Mouse (Mus musculus): ENCODE data around the gene Sqor. TPM values are rescaled to one million over a fixed set of nuclear protein-coding genes. Genes with fewer than 3 reads are reported as not detected.

The Sqor gene
- polyA plus RNA-seq (2014; fragmentation: Nextera tagmentation; extraction: Ambion mirVana): 3.0 and 4.1 TPM in 2 replicates

DNA sequence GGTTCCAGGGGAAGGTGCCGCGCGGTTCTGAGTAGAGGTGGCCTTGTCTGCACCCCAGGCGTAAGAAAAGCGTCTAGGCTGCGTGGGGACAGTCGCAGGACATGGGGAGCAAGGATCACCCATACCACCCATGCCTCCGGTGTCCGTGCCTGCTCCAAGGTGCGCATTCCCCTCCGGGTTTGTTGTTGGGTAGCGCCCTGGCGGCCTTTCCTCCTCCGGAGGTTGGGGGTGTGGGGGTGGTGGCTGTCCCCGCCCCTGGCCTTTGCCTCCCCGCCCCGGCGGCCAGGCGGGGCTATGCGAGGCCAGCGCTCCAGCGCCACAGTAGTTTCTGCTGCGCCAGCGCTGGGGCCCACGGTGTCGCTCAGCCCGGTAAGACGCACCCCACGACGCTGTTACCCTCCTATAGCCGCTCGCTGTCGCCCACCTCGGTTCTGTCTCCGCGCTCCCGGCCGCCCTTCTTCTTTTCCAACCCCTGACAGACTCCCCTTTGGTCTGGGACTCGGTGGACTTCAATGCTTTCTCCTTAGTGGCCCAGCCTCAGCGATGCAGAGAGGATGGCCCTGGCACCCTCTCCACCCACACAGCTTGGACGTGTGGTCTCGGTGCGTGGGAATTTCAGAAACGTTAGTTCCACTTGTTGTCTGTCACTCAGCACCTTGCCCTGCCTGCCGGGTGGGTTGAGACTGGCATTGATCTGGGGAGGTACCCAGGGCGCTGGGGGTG, at the start of gene Sqor:
Gene Sqor (plus strand): TSS at position 167 of the 723 bp plus-strand sequence.
- peak; percentile 76 for ATAC-seq (replicated peaks; ENCODE audit: insufficient number of reproducible peaks, low FRiP score, low TSS enrichment)
- under 1% methylated on average over 46 of the region's 46 CpGs for WGBS (ENCODE audit: insufficient replicate concordance)
- Histone ChIP-seq H3K9ac (ENCODE audit: low read depth, low read length) (peak within 1 kb of the TSS; percentile 65), H3K27ac (ENCODE audit: low read depth, low read length) (no peak within 1 kb of the TSS), H3K4me1 (ENCODE audit: control insufficient read depth, insufficient read depth, low read length) (no peaks in the 10 kb centered on the region), H3K4me2 (peak within 1 kb of the TSS; percentile 87), H3K27me3 (ENCODE audit: control insufficient read depth, insufficient read depth, low read length) (peaks cover 9% of the 10 kb centered on the region), H3K9me3 (replicated peaks; ENCODE audit: control insufficient read depth, low read length) (no peaks in the 10 kb centered on the region), H3K36me3 (ENCODE audit: control insufficient read depth, insufficient read depth, low read length) (no peaks in the 10 kb centered on the region), H3K4me3 (ENCODE audit: low read depth, low read length) (peak within 1 kb of the TSS; percentile 51)

GRCm38 (mm10) chr2:122716301-122716842, 48.7 kb upstream of the Sqor start:
- no peak overlapping the region for H3K9ac ChIP-seq (ENCODE audit: low read depth, low read length)
- no peaks in the 10 kb centered on the region for H3K9me3 ChIP-seq (replicated peaks; ENCODE audit: control insufficient read depth, low read length)
- no peaks in the 10 kb centered on the region for H3K27me3 ChIP-seq (ENCODE audit: control insufficient read depth, insufficient read depth, low read length)
- no peak overlapping the region for H3K4me2 ChIP-seq
- H3K27ac ChIP-seq (ENCODE audit: low read depth, low read length): no peak overlapping the region
- no peaks in the 10 kb centered on the region for H3K36me3 ChIP-seq (ENCODE audit: control insufficient read depth, insufficient read depth, low read length)
- no peak for ATAC-seq (replicated peaks; ENCODE audit: insufficient number of reproducible peaks, low FRiP score, low TSS enrichment)
- WGBS (ENCODE audit: insufficient replicate concordance): 62% methylated on average over 3 of the region's 3 CpGs
- no peaks in the 10 kb centered on the region for H3K4me1 ChIP-seq (ENCODE audit: control insufficient read depth, insufficient read depth, low read length)
- no peak overlapping the region for H3K4me3 ChIP-seq (ENCODE audit: low read depth, low read length)

GRCm38 (mm10) chr2:122719232-122719631, 45.8 kb upstream of the Sqor start:
- H3K4me3 ChIP-seq (ENCODE audit: low read depth, low read length): no peak overlapping the region
- ATAC-seq (replicated peaks; ENCODE audit: insufficient number of reproducible peaks, low FRiP score, low TSS enrichment): no peak
- H3K4me2 ChIP-seq: no peak overlapping the region
- no peak overlapping the region for H3K9ac ChIP-seq (ENCODE audit: low read depth, low read length)
- no peaks in the 10 kb centered on the region for H3K27me3 ChIP-seq (ENCODE audit: control insufficient read depth, insufficient read depth, low read length)
- H3K36me3 ChIP-seq (ENCODE audit: control insufficient read depth, insufficient read depth, low read length): no peaks in the 10 kb centered on the region
- H3K4me1 ChIP-seq (ENCODE audit: control insufficient read depth, insufficient read depth, low read length): no peaks in the 10 kb centered on the region
- H3K9me3 ChIP-seq (replicated peaks; ENCODE audit: control insufficient read depth, low read length): no peaks in the 10 kb centered on the region
- WGBS (ENCODE audit: insufficient replicate concordance): 59% methylated on average over 1 of the region's 1 CpGs
- no peak overlapping the region for H3K27ac ChIP-seq (ENCODE audit: low read depth, low read length)

GRCm38 (mm10) chr2:122720564-122720963, 44.5 kb upstream of the Sqor start:
- no peaks in the 10 kb centered on the region for H3K9me3 ChIP-seq (replicated peaks; ENCODE audit: control insufficient read depth, low read length)
- no peak overlapping the region for H3K4me2 ChIP-seq
- H3K4me1 ChIP-seq (ENCODE audit: control insufficient read depth, insufficient read depth, low read length): no peaks in the 10 kb centered on the region
- no peak overlapping the region for H3K9ac ChIP-seq (ENCODE audit: low read depth, low read length)
- ATAC-seq (replicated peaks; ENCODE audit: insufficient number of reproducible peaks, low FRiP score, low TSS enrichment): no peak
- H3K27me3 ChIP-seq (ENCODE audit: control insufficient read depth, insufficient read depth, low read length): no peaks in the 10 kb centered on the region
- 64% methylated on average over 3 of the region's 3 CpGs for WGBS (ENCODE audit: insufficient replicate concordance)
- no peak overlapping the region for H3K4me3 ChIP-seq (ENCODE audit: low read depth, low read length)
- no peaks in the 10 kb centered on the region for H3K36me3 ChIP-seq (ENCODE audit: control insufficient read depth, insufficient read depth, low read length)
- no peak overlapping the region for H3K27ac ChIP-seq (ENCODE audit: low read depth, low read length)

DNA sequence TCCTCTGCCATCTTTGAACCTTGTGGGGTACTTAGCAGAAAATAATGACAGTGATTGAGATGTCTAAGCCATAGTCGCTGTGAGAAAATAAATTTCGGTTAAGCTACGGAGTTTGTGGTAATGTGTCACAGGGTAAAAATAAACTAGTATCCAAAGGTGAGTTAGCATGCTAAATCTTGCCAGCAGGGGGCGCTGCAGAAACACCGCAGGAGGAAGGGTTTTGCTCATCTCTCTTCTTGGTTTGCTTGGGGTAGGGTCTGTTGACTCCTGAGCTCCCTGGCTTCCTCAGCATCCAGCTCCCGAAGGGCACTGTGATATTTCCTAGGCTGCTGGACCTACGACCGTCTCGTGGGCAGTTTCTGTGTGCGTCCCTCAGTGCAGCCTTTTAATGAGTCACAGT, 39.4 kb upstream of the Sqor start:
- Histone ChIP-seq H3K9me3 (replicated peaks; ENCODE audit: control insufficient read depth, low read length) (no peaks in the 10 kb centered on the region), H3K27me3 (ENCODE audit: control insufficient read depth, insufficient read depth, low read length) (no peaks in the 10 kb centered on the region), H3K4me1 (ENCODE audit: control insufficient read depth, insufficient read depth, low read length) (no peaks in the 10 kb centered on the region), H3K9ac (ENCODE audit: low read depth, low read length) (no peak overlapping the region), H3K36me3 (ENCODE audit: control insufficient read depth, insufficient read depth, low read length) (no peaks in the 10 kb centered on the region), H3K4me3 (ENCODE audit: low read depth, low read length) (no peak overlapping the region), H3K27ac (ENCODE audit: low read depth, low read length) (no peak overlapping the region), H3K4me2 (no peak overlapping the region)
- ATAC-seq (replicated peaks; ENCODE audit: insufficient number of reproducible peaks, low FRiP score, low TSS enrichment): no peak
- WGBS (ENCODE audit: insufficient replicate concordance): 53% methylated on average over 10 of the region's 10 CpGs

- Histone ChIP-seq H3K36me3 (ENCODE audit: control insufficient read depth, insufficient read depth, low read length) (no peaks in the 10 kb centered on the region), H3K9ac (ENCODE audit: low read depth, low read length) (no peak overlapping the region), H3K27ac (ENCODE audit: low read depth, low read length) (no peak overlapping the region), H3K4me3 (ENCODE audit: low read depth, low read length) (no peak overlapping the region), H3K9me3 (replicated peaks; ENCODE audit: control insufficient read depth, low read length) (no peaks in the 10 kb centered on the region), H3K4me1 (ENCODE audit: control insufficient read depth, insufficient read depth, low read length) (no peaks in the 10 kb centered on the region), H3K27me3 (ENCODE audit: control insufficient read depth, insufficient read depth, low read length) (peaks cover 5% of the 10 kb centered on the region), H3K4me2 (no peak overlapping the region)
- no peak for ATAC-seq (replicated peaks; ENCODE audit: insufficient number of reproducible peaks, low FRiP score, low TSS enrichment)
- WGBS (ENCODE audit: insufficient replicate concordance): 59% methylated on average over 2 of the region's 2 CpGs
Observed at GRCm38 (mm10) chr2:122731456-122731855, 33.6 kb upstream of the Sqor start.

GRCm38 (mm10) chr2:122737894-122738830, 26.9 kb upstream of the Sqor start, which contains the start of gene Bloc1s6:
Gene Bloc1s6 (plus strand): TSS chr2:122738503.
- H3K4me2 ChIP-seq: peak within 1 kb of the TSS; percentile 88
- H3K4me1 ChIP-seq (ENCODE audit: control insufficient read depth, insufficient read depth, low read length): peaks cover 3% of the 10 kb centered on the region
- peak within 1 kb of the TSS; percentile 98 for H3K9ac ChIP-seq (ENCODE audit: low read depth, low read length)
- 1% methylated on average over 51 of the region's 59 CpGs for WGBS (ENCODE audit: insufficient replicate concordance)
- peak; percentile 91 for ATAC-seq (replicated peaks; ENCODE audit: insufficient number of reproducible peaks, low FRiP score, low TSS enrichment)
- H3K4me3 ChIP-seq (ENCODE audit: low read depth, low read length): peak within 1 kb of the TSS; percentile 92
- no peaks in the 10 kb centered on the region for H3K9me3 ChIP-seq (replicated peaks; ENCODE audit: control insufficient read depth, low read length)
- peak within 1 kb of the TSS; percentile 83 for H3K27ac ChIP-seq (ENCODE audit: low read depth, low read length)
- H3K27me3 ChIP-seq (ENCODE audit: control insufficient read depth, insufficient read depth, low read length): peaks cover 5% of the 10 kb centered on the region
- no peaks in the 10 kb centered on the region for H3K36me3 ChIP-seq (ENCODE audit: control insufficient read depth, insufficient read depth, low read length)

GRCm38 (mm10) chr2:122739023-122739422, 26.0 kb upstream of the Sqor start:
- Histone ChIP-seq H3K4me1 (ENCODE audit: control insufficient read depth, insufficient read depth, low read length) (peaks cover 3% of the 10 kb centered on the region), H3K9me3 (replicated peaks; ENCODE audit: control insufficient read depth, low read length) (no peaks in the 10 kb centered on the region), H3K27me3 (ENCODE audit: control insufficient read depth, insufficient read depth, low read length) (peaks cover 5% of the 10 kb centered on the region), H3K9ac (ENCODE audit: low read depth, low read length) (peak overlapping the region; percentile 98), H3K36me3 (ENCODE audit: control insufficient read depth, insufficient read depth, low read length) (no peaks in the 10 kb centered on the region), H3K4me2 (peak overlapping the region; percentile 88), H3K4me3 (ENCODE audit: low read depth, low read length) (peak overlapping the region; percentile 92), H3K27ac (ENCODE audit: low read depth, low read length) (peak overlapping the region; percentile 83; the same call in 1 of the 2 replicates)
- 35% methylated on average over 7 of the region's 7 CpGs for WGBS (ENCODE audit: insufficient replicate concordance)
- ATAC-seq (replicated peaks; ENCODE audit: insufficient number of reproducible peaks, low FRiP score, low TSS enrichment): no peak

All from heart, embryonic 11.5 days (tissue).